Mouse (Mus musculus) lung, adult 2 months (tissue): ENCODE measurements around the gene Susd1.

Experiments used
- CTCF ChIP-seq: fragments of 200-500 bp; IDR thresholded peaks from 2 replicates; pipeline ENCODE4 v1.5.1; 2011; ENCODE audit warnings: mild to moderate bottlenecking, low read length, control low read depth; ENCODE audit not compliant: insufficient read depth
- POLR2A ChIP-seq: fragments of 200-500 bp; IDR thresholded peaks from 2 replicates; pipeline ENCODE4 v1.6.1; 2011; ENCODE audit warnings: low read depth, mild to moderate bottlenecking, control low read depth, low read length, borderline replicate concordance; ENCODE audit errors: extremely low read depth

GRCm38 (mm10) chr4:59275494-59275893 lies 162.9 kb downstream of the Susd1 start:
- no peak for TF ChIP-seq CTCF
- no peak for TF ChIP-seq POLR2A
